Mouse (Mus musculus) heart, embryonic 14.5 days (tissue): ENCODE results near the gene Rnf144a. TPM values are rescaled to one million over a fixed set of nuclear protein-coding genes. Genes with fewer than 3 reads are reported as not detected.

Experiments
- ATAC-seq: fragments of 200-750 bp; cut with Nextera tagmentation; 2 replicates; pipeline ENCODE4 v1.8.0; 2017; ENCODE audit warnings: low read depth, moderate TSS enrichment; ENCODE audit not compliant: insufficient number of reproducible peaks, insufficient read depth, low FRiP score
- H3K27ac ChIP-seq, 2 experiments: fragments of 200-500 bp in 1 of 2; fragments of 300-500 bp in 1 of 2; sonication (generic) in 1 of 2; replicated peaks in 1 of 2; 2 replicates each; pipeline ENCODE4 v1.5.1; 2012 to 2014; ENCODE audit warnings: low read depth in 2 of 2, low read length in 2 of 2, control low read depth in 1 of 2, mild to moderate bottlenecking in 1 of 2, mixed read lengths in 1 of 2; ENCODE audit not compliant: control insufficient read depth in 1 of 2, insufficient read depth in 1 of 2
- H3K27me3 ChIP-seq: fragments of 300-500 bp; sonication (generic); 2 replicates; pipeline ENCODE4 v1.6.1; 2014; ENCODE audit warnings: mild to moderate bottlenecking, low read length, control low read depth; ENCODE audit not compliant: control insufficient read depth, insufficient read depth
- H3K36me3 ChIP-seq: fragments of 300-500 bp; sonication (generic); 2 replicates; pipeline ENCODE4 v1.6.1; 2014; ENCODE audit warnings: mild to moderate bottlenecking, control low read depth, low read length, mixed read lengths; ENCODE audit not compliant: control insufficient read depth, insufficient read depth
- H3K4me1 ChIP-seq, 2 experiments: fragments of 200-500 bp in 1 of 2; fragments of 300-500 bp in 1 of 2; sonication (generic) in 1 of 2; 2 replicates each; pipeline ENCODE4 v1.6.1; 2012 to 2014; ENCODE audit warnings: low read length in 2 of 2, control low read depth in 1 of 2, mixed read lengths in 1 of 2; ENCODE audit not compliant: control insufficient read depth in 2 of 2, insufficient read depth in 2 of 2
- H3K4me2 ChIP-seq: fragments of 300-500 bp; sonication (generic); 2 replicates; pipeline ENCODE4 v1.6.1; 2014; ENCODE audit warnings: mild to moderate bottlenecking, low read length
- H3K4me3 ChIP-seq, 2 experiments: fragments of 200-500 bp in 1 of 2; fragments of 300-500 bp in 1 of 2; sonication (generic) in 1 of 2; 2 replicates each; pipeline ENCODE4 v1.5.1; 2012 to 2014; ENCODE audit warnings: low read length in 2 of 2, mild to moderate bottlenecking in 2 of 2, control low read depth in 1 of 2, low read depth in 1 of 2, moderate library complexity in 1 of 2; ENCODE audit not compliant: control insufficient read depth in 1 of 2, insufficient read depth in 1 of 2
- H3K9ac ChIP-seq: fragments of 300-500 bp; sonication (generic); 2 replicates; pipeline ENCODE4 v1.6.1; 2014; ENCODE audit warnings: mild to moderate bottlenecking, low read length
- H3K9me3 ChIP-seq: fragments of 300-500 bp; sonication (generic); 2 replicates; pipeline ENCODE4 v1.6.1; 2016; ENCODE audit warnings: low read length, control low read depth; ENCODE audit not compliant: control insufficient read depth
- WGBS: fragments of 180-500 bp; shearing (Covaris S2); extraction: QIAGEN DNeasy Blood & Tissue Kit; methylation state at CpG from one replicate; pipeline ENCODE4 v1.1.7; 2014; 5-methylcytosine and 5-hydroxymethylcytosine counted together
- polyA plus RNA-seq: library from polyadenylated mRNA; unstranded; fragments of >200 nt; fragmentation: Nextera tagmentation; extraction: Ambion mirVana; gene quantifications from 2 replicates; pipeline ENCODE4 v1.2.1, GENCODE M21; 2014

The Rnf144a gene
- polyA plus RNA-seq, 1 experiment from 2014 or later = 11.5 TPM

GRCm38 (mm10) chr12:26398597-26398996 is 16.5 kb downstream of the Rnf144a start:
- no peak for ATAC-seq
- Histone ChIP-seq H3K4me1 (peaks cover 5 to 6% of the 10 kb centered on the region in 2 experiments; a peak in 3 of 4 replicates), H3K9me3 (no peaks in the 10 kb centered on the region), H3K36me3 (no peaks in the 10 kb centered on the region), H3K4me3 (no peak overlapping the region), H3K9ac (no peak overlapping the region), H3K27me3 (no peaks in the 10 kb centered on the region), H3K27ac (no peak overlapping the region), H3K4me2 (no peak overlapping the region)
- WGBS = 55% methylated on average over 2 of the region's 2 CpGs

GRCm38 (mm10) chr12:26394485-26395470 is 20.3 kb downstream of the Rnf144a start:
- Histone ChIP-seq H3K27ac (no peak overlapping the region), H3K27me3 (no peaks in the 10 kb centered on the region), H3K4me3 (no peak overlapping the region), H3K9ac (no peak overlapping the region), H3K4me2 (no peak overlapping the region), H3K36me3 (no peaks in the 10 kb centered on the region), H3K4me1 (no peaks in the 10 kb centered on the region), H3K9me3 (no peaks in the 10 kb centered on the region)
- no peak for ATAC-seq
- 79% methylated on average over 13 of the region's 13 CpGs for WGBS

- no peak for ATAC-seq
- Histone ChIP-seq H3K4me1 (no peaks in the 10 kb centered on the region), H3K4me3 (no peak overlapping the region), H3K27ac (no peak overlapping the region), H3K27me3 (no peaks in the 10 kb centered on the region), H3K4me2 (no peak overlapping the region), H3K36me3 (no peaks in the 10 kb centered on the region), H3K9me3 (no peaks in the 10 kb centered on the region), H3K9ac (no peak overlapping the region)
- 71% methylated on average over 5 of the region's 5 CpGs for WGBS
These were observed 21.8 kb downstream of the Rnf144a start for GRCm38 (mm10) chr12:26393291-26393690.

- Histone ChIP-seq H3K9ac (no peak overlapping the region), H3K4me1 (no peaks in the 10 kb centered on the region), H3K9me3 (no peaks in the 10 kb centered on the region), H3K36me3 (no peaks in the 10 kb centered on the region), H3K27me3 (no peaks in the 10 kb centered on the region), H3K27ac (no peak overlapping the region), H3K4me2 (no peak overlapping the region), H3K4me3 (no peak overlapping the region)
- ATAC-seq = no peak
- WGBS = 52% methylated on average over 1 of the region's 1 CpGs
These were observed 23.9 kb downstream of the Rnf144a start for GRCm38 (mm10) chr12:26391162-26391561.

GRCm38 (mm10) chr12:26387523-26387922 is 27.5 kb downstream of the Rnf144a start:
- H3K4me3 ChIP-seq = no peak overlapping the region
- H3K27ac ChIP-seq = no peak overlapping the region
- no peak for ATAC-seq
- 72% methylated on average over 6 of the region's 6 CpGs for WGBS
- H3K36me3 ChIP-seq = 0 out of 2 replicates have a peak, but pooled peaks cover 5% of the 10 kb centered on the region
- H3K9me3 ChIP-seq = no peaks in the 10 kb centered on the region
- H3K27me3 ChIP-seq = no peaks in the 10 kb centered on the region
- H3K9ac ChIP-seq = no peak overlapping the region
- no peak overlapping the region for H3K4me2 ChIP-seq
- no peaks in the 10 kb centered on the region for H3K4me1 ChIP-seq

DNA sequence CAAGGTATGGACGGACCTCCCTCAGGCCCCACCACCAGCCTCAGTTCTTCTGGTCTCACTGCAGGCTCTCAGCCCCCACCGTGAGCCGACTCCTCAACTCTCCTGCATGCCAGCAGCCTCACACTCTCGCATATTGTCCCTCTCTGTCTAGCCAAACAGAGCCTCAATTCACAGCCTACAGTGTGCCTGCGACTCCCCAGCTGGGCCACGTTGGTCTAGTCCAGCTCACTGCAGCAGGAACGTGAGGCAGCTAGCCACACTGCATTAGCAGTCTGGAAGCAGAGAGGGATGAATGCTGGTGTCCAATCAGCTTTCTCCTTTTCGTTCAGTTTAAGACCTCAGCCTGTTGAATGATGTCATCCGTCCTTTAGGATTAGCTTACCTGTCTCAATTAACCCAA is 28.1 kb downstream of the Rnf144a start:
- WGBS = 78% methylated on average over 9 of the region's 9 CpGs
- Histone ChIP-seq H3K36me3 (0 out of 2 replicates have a peak, but pooled peaks cover 5% of the 10 kb centered on the region), H3K4me2 (no peak overlapping the region), H3K9ac (no peak overlapping the region), H3K4me1 (no peaks in the 10 kb centered on the region), H3K27ac (no peak overlapping the region), H3K27me3 (no peaks in the 10 kb centered on the region), H3K4me3 (no peak overlapping the region), H3K9me3 (no peaks in the 10 kb centered on the region)
- no peak for ATAC-seq

DNA sequence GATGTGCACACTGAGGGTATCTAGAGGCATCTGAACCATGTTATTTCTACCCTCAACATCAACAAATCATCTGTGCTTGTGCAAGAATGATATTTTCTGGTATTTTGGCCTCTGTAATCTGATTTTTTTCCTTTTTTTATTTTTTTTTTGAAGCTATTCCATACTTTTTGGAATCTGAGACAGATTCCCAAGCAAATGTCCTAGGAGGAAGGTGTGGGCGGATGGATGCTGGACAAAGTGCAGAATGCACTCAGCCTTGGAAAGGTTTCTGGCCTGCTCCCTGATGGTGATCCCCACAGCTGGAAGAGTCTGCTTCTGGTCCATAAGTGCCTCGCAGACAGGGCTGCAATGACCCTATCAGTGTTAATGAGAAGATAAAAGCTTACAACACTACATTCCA is 28.9 kb downstream of the Rnf144a start:
- H3K4me1 ChIP-seq = no peaks in the 10 kb centered on the region
- no peaks in the 10 kb centered on the region for H3K9me3 ChIP-seq
- 57% methylated on average over 2 of the region's 2 CpGs for WGBS
- no peak overlapping the region for H3K4me3 ChIP-seq
- no peak overlapping the region for H3K9ac ChIP-seq
- H3K27ac ChIP-seq = no peak overlapping the region
- H3K4me2 ChIP-seq = no peak overlapping the region
- ATAC-seq = no peak
- H3K27me3 ChIP-seq = no peaks in the 10 kb centered on the region
- 0 out of 2 replicates have a peak, but pooled peaks cover 5% of the 10 kb centered on the region for H3K36me3 ChIP-seq
